Mouse (Mus musculus) olfactory bulb, adult 2 months (tissue): ENCODE results near the gene Sox6.

Source experiments
- CTCF ChIP-seq: fragments of 200-500 bp; IDR thresholded peaks from 2 replicates; pipeline ENCODE4 v1.5.1; 2012; ENCODE audit warnings: low read depth, mild to moderate bottlenecking, low read length, moderate library complexity; ENCODE audit not compliant: insufficient read depth
- POLR2A ChIP-seq: fragments of 200-500 bp; IDR thresholded peaks from 2 replicates; pipeline ENCODE4 v1.6.1; 2012; ENCODE audit warnings: mild to moderate bottlenecking, low read depth, low read length, moderate library complexity; ENCODE audit not compliant: insufficient read depth

DNA sequence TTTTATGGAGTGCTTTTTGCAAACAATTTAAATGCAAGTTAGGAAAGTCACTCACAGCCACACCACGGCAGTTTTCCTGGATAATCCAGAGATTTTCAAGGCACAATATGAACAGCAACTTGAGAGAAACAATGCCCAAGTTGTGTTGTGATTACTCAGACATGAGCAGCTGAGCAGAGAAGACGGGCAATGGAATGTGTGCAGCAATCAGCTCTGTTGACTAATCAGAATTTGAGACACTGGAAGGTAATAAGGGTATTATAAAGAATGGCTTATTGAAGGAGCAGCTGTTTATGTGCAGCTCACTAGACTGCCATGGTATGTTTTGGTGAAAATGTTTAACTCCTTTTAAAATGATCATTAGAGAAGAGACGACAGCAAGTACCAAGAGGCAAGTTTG lies 287.5 kb downstream of the Sox6 start:
- TF ChIP-seq CTCF (no peak), POLR2A (no peak)
